Mouse (Mus musculus): Measurements from ENCODE around the gene Eml2. TPM values are rescaled to one million over a fixed set of nuclear protein-coding genes. Genes with fewer than 3 reads are reported as not detected.

The Eml2 gene
- polyA plus RNA-seq, 1 experiment from 2014 or later = 7.3 TPM

DNA sequence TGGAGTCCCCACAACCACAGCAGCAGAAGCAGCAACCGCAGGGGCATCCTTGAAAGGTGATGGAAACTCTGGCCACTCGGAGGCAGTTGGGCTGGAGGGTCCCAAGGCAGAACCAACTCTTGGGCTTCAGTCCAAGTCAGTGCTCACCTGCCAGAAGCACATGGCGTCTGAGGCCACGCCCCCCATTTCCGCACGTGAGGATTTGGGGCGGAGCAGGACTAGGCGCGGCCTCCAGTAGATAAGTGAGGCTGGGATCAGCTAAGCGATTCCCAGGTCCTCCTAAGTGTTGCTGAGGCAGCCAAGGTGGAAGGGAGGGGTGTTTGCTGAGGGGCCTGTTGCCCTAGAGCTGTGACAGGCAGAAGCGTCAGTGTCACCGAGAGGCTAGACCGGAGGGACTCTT, 11.2 kb upstream of the Eml2 start:
- Histone ChIP-seq H3K4me2 (replicated peaks) (peak overlapping the region; percentile 47), H3K27ac (no peak overlapping the region), H3K4me1 (replicated peaks) (peaks cover 33% of the 10 kb centered on the region), H3K4me3 (replicated peaks) (0 out of 2 replicates have a peak overlapping the region, but pooled peaks have one; percentile 9), H3K9ac (peak overlapping the region; percentile 26; the same call in 1 of the 2 replicates), H3K9me3 (no peaks in the 10 kb centered on the region), H3K36me3 (no peaks in the 10 kb centered on the region), H3K27me3 (replicated peaks) (peaks cover 10% of the 10 kb centered on the region; the same call in 1 of the 2 replicates)
- WGBS = 1% methylated on average over 13 of the region's 13 CpGs
- peak; percentile 58 for ATAC-seq

- ATAC-seq = peak; percentile 36
- peak within 1 kb of the TSS; percentile 26; the same call in 1 of the 2 replicates for H3K9ac ChIP-seq
- no peak within 1 kb of the TSS for H3K27ac ChIP-seq
- no peaks in the 10 kb centered on the region for H3K36me3 ChIP-seq
- H3K4me1 ChIP-seq (replicated peaks) = peaks cover 29% of the 10 kb centered on the region
- H3K4me2 ChIP-seq (replicated peaks) = peak within 1 kb of the TSS; percentile 47
- peaks cover 10% of the 10 kb centered on the region; the same call in 1 of the 2 replicates for H3K27me3 ChIP-seq (replicated peaks)
- 11% methylated on average over 14 of the region's 14 CpGs for WGBS
- H3K4me3 ChIP-seq (replicated peaks) = 0 out of 2 replicates have a peak within 1 kb of the TSS, but pooled peaks have one; percentile 9
- H3K9me3 ChIP-seq = no peaks in the 10 kb centered on the region
Measured at GRCm38 (mm10) chr7:19165656-19166423, 10.4 kb upstream of the Eml2 start, which contains the start of gene Gipr. Gene Gipr (minus strand): TSS chr7:19166127.

DNA sequence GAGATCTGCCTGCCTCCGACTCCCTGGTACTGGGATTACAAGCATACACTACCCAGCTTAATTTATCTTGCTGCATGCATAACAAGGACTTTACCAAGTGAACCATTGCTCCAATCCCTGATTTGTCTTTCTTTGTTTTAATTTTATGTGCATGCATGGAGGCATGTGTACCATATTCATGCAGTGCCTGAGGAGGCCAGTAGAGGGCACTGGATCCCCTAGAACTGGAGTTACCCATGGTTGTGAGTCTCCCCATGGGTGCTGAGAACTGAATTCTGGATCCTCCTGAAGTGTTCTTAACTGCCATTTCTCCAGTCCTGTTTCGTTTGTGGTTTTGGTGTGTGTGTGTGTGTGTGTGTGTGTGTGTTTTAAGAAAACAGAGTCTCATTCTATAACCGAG, 9.2 kb upstream of the Eml2 start:
- H3K9ac ChIP-seq = no peak overlapping the region
- no peaks in the 10 kb centered on the region for H3K36me3 ChIP-seq
- no peaks in the 10 kb centered on the region for H3K9me3 ChIP-seq
- WGBS = 84% methylated on average over 3 of the region's 3 CpGs
- peaks cover 10% of the 10 kb centered on the region; the same call in 1 of the 2 replicates for H3K27me3 ChIP-seq (replicated peaks)
- no peak overlapping the region for H3K27ac ChIP-seq
- no peak for ATAC-seq
- H3K4me3 ChIP-seq (replicated peaks) = no peak overlapping the region
- H3K4me1 ChIP-seq (replicated peaks) = peaks cover 32% of the 10 kb centered on the region
- H3K4me2 ChIP-seq (replicated peaks) = no peak overlapping the region

DNA sequence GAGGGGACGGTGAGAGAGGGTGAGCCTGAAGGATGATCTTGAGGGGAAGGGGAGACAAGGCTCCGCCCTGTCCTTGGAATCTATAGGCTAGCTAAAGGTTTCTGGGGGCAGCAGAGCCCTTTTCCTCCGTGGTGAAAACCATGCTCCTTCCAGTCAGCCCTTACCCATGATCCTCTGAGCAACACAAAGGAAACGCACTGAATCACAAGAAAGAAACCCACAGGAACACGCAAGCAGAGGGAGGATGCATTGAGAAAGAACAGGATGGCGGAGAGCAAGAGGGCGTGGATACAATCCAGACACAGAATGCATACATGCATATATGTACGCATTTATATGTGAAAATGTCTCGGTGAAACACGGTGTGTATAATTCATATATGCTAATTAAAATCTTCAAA, 6.7 kb upstream of the Eml2 start:
- Histone ChIP-seq H3K4me3 (replicated peaks) (no peak overlapping the region), H3K9me3 (no peaks in the 10 kb centered on the region), H3K27me3 (replicated peaks) (peaks cover 6% of the 10 kb centered on the region; the same call in 1 of the 2 replicates), H3K27ac (peak overlapping the region; percentile 51; the same call in 1 of the 2 replicates), H3K4me2 (replicated peaks) (no peak overlapping the region), H3K4me1 (replicated peaks) (peaks cover 32% of the 10 kb centered on the region), H3K9ac (no peak overlapping the region), H3K36me3 (no peaks in the 10 kb centered on the region)
- no peak for ATAC-seq
- WGBS = 57% methylated on average over 10 of the region's 10 CpGs

- H3K4me3 ChIP-seq (replicated peaks) = no peak overlapping the region
- H3K36me3 ChIP-seq = no peaks in the 10 kb centered on the region
- H3K9ac ChIP-seq = no peak overlapping the region
- H3K9me3 ChIP-seq = no peaks in the 10 kb centered on the region
- peak; percentile 46 for ATAC-seq
- no peak overlapping the region for H3K4me2 ChIP-seq (replicated peaks)
- peak overlapping the region; percentile 51 for H3K27ac ChIP-seq
- WGBS = 46% methylated on average over 8 of the region's 8 CpGs
- H3K27me3 ChIP-seq (replicated peaks) = 0 out of 2 replicates have a peak, but pooled peaks cover 3% of the 10 kb centered on the region
- H3K4me1 ChIP-seq (replicated peaks) = peaks cover 26% of the 10 kb centered on the region
Measured at GRCm38 (mm10) chr7:19170142-19170541, 6.1 kb upstream of the Eml2 start.

- Histone ChIP-seq H3K36me3 (no peaks in the 10 kb centered on the region), H3K4me2 (replicated peaks) (no peak overlapping the region), H3K27ac (no peak overlapping the region), H3K4me1 (replicated peaks) (peaks cover 21% of the 10 kb centered on the region), H3K9me3 (no peaks in the 10 kb centered on the region), H3K4me3 (replicated peaks) (no peak overlapping the region), H3K9ac (no peak overlapping the region), H3K27me3 (replicated peaks) (peaks cover 19% of the 10 kb centered on the region)
- WGBS = 61% methylated on average over 8 of the region's 8 CpGs
- no peak for ATAC-seq
Measured at GRCm38 (mm10) chr7:19171831-19172230, 4.4 kb upstream of the Eml2 start.

- peak overlapping the region; percentile 69 for H3K4me2 ChIP-seq (replicated peaks)
- H3K9me3 ChIP-seq = no peaks in the 10 kb centered on the region
- ATAC-seq = peak; percentile 56
- H3K4me1 ChIP-seq (replicated peaks) = peaks cover 21% of the 10 kb centered on the region
- WGBS = 3% methylated on average over 17 of the region's 17 CpGs
- H3K4me3 ChIP-seq (replicated peaks) = peak overlapping the region; percentile 24; the same call in 1 of the 2 replicates
- peaks cover 29% of the 10 kb centered on the region for H3K27me3 ChIP-seq (replicated peaks)
- no peaks in the 10 kb centered on the region for H3K36me3 ChIP-seq
- H3K9ac ChIP-seq = no peak overlapping the region
- peak overlapping the region; percentile 20; the same call in 1 of the 2 replicates for H3K27ac ChIP-seq
Measured at GRCm38 (mm10) chr7:19172874-19173273, 3.3 kb upstream of the Eml2 start.

DNA sequence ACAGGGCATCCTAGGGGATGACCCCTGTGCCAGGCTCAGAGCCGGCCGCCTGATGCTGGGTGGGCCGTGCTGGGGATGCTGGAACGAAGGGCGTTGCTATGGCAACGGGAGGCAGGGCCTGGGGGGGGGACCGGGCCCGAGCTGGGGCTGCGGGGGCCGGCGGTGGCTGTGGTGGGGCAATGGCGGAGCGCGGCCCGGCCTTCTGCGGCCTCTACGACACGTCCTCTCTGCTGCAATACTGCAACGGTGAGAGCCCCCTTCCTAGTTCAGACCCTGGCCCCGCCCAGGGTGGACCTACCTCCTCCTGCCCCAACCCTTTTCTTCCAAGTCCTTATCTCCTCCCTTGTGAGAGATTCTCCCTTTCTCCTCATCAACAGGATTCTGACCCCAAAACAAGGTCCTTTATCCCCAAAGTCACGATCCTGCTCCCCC, 311 bp downstream of the Eml2 start:
- no peaks in the 10 kb centered on the region; the same call in 1 of the 2 replicates for H3K9me3 ChIP-seq
- H3K4me2 ChIP-seq (replicated peaks) = peak overlapping the region; percentile 35
- H3K27me3 ChIP-seq (replicated peaks) = peaks cover 53% of the 10 kb centered on the region
- H3K9ac ChIP-seq = no peak overlapping the region
- ATAC-seq = no peak
- no peak overlapping the region for H3K27ac ChIP-seq
- H3K36me3 ChIP-seq = no peaks in the 10 kb centered on the region
- H3K4me1 ChIP-seq (replicated peaks) = peaks cover 26% of the 10 kb centered on the region
- peak overlapping the region; percentile 12 for H3K4me3 ChIP-seq (replicated peaks)
- WGBS = 6% methylated on average over 20 of the region's 21 CpGs

- Histone ChIP-seq H3K27me3 (replicated peaks) (peaks cover 53% of the 10 kb centered on the region), H3K4me2 (replicated peaks) (no peak overlapping the region), H3K4me3 (replicated peaks) (no peak overlapping the region), H3K9ac (no peak overlapping the region), H3K4me1 (replicated peaks) (peaks cover 24% of the 10 kb centered on the region), H3K9me3 (no peaks in the 10 kb centered on the region; the same call in 1 of the 2 replicates), H3K27ac (no peak overlapping the region), H3K36me3 (no peaks in the 10 kb centered on the region)
- whole genome bisulfite sequencing = 73% methylated on average over 7 of the region's 7 CpGs
- no peak for ATAC-seq
Measured at GRCm38 (mm10) chr7:19177216-19177615, 995 bp downstream of the Eml2 start.

DNA sequence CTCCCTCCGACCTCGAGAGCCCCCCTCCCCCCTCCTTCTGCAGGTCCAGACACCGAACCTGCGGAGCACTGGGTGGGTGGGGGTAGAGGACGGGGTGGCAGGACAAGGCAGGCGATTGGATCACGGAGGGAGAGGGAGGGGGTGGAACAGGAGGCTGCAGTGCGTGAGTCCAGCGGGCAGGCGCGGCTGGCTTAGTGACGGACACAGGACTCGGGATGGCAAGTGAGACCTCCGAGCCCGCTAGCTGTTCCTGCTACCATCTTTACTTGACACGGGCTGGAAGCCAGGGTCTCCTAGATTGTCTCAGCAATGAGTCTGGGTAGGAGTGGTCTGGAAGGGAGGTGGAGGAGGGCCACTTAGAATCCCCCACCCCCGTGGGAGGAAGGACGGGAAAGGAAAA, 1.8 kb downstream of the Eml2 start:
- H3K4me1 ChIP-seq (replicated peaks) = peaks cover 18% of the 10 kb centered on the region

DNA sequence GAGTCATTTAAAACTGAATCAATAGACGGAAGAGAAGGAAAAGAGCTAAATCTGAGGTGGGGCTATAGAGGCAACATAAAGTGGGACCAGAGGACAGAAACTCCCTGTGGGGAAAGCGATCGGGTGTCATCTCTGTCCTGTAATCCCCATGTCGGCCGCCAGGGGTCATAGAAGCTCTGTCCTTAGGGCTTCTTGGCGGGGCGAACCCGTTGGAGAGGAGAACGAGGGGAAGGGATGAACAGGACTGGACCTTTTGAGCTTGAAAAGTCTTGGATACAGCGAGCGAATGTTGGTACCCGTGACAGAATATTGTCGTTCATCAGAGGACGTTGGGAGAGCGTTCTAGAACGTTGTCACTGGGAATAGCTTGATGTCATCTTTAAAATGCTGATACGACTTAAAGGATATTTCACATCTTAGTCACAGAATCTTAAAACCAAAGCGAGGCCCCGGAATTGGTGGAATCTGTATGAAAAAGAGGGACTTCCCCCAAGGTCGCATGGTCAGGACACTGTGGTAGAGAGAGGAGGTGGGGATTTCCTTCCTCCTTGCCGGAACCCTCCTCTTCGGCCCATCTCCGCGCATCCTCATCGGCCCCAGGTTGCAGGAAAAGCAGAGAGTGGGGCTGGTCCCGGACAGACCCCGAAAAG, 2.3 kb downstream of the Eml2 start:
- WGBS = 5% methylated on average over 27 of the region's 27 CpGs
- Histone ChIP-seq H3K27me3 (replicated peaks) (peaks cover 53% of the 10 kb centered on the region), H3K9ac (no peak overlapping the region), H3K4me3 (replicated peaks) (0 out of 2 replicates have a peak overlapping the region, but pooled peaks have one; percentile 12), H3K4me1 (replicated peaks) (peaks cover 17% of the 10 kb centered on the region), H3K27ac (no peak overlapping the region), H3K9me3 (no peaks in the 10 kb centered on the region; the same call in 1 of the 2 replicates), H3K36me3 (no peaks in the 10 kb centered on the region), H3K4me2 (replicated peaks) (peak overlapping the region; percentile 56)
- no peak for ATAC-seq

More for the DNA sequence above, 1.8 kb downstream of the Eml2 start:
- H3K27me3 ChIP-seq (replicated peaks) = peaks cover 53% of the 10 kb centered on the region
- H3K9ac ChIP-seq = no peak overlapping the region
- H3K9me3 ChIP-seq = no peaks in the 10 kb centered on the region; the same call in 1 of the 2 replicates
- H3K36me3 ChIP-seq = no peaks in the 10 kb centered on the region
- no peak overlapping the region for H3K4me3 ChIP-seq (replicated peaks)
- no peak overlapping the region for H3K27ac ChIP-seq
- 13% methylated on average over 18 of the region's 18 CpGs for WGBS
- no peak for ATAC-seq
- H3K4me2 ChIP-seq (replicated peaks) = 0 out of 2 replicates have a peak overlapping the region, but pooled peaks have one; percentile 56

GRCm38 (mm10) chr7:19179173-19179572, 3.0 kb downstream of the Eml2 start:
- H3K9ac ChIP-seq = no peak overlapping the region
- H3K9me3 ChIP-seq = no peaks in the 10 kb centered on the region; the same call in 1 of the 2 replicates
- H3K27ac ChIP-seq = no peak overlapping the region
- under 1% methylated on average over 31 of the region's 32 CpGs for WGBS
- peak overlapping the region; percentile 23; the same call in 1 of the 2 replicates for H3K4me3 ChIP-seq (replicated peaks)
- peak; percentile 41 for ATAC-seq
- H3K4me2 ChIP-seq (replicated peaks) = peak overlapping the region; percentile 56
- peaks cover 17% of the 10 kb centered on the region for H3K4me1 ChIP-seq (replicated peaks)
- H3K27me3 ChIP-seq (replicated peaks) = peaks cover 50% of the 10 kb centered on the region
- no peaks in the 10 kb centered on the region for H3K36me3 ChIP-seq
